Mouse (Mus musculus) spleen, postnatal 36 days (tissue): ENCODE results near the gene Tuba3a.

Source experiments
- DNase-seq, 2 experiments: peaks; one replicate each; pipeline ENCODE4 v3.0.0; 2022; ENCODE audit warnings: low spot score in 2 of 2, mixed read lengths in 1 of 2

The Tuba3a gene

GRCm38 (mm10) chr6:125266091-125266490, 19.8 kb downstream of the Tuba3a start:
- DNase-seq, result no peak

- peak; percentile 66 for DNase-seq
Measured at GRCm38 (mm10) chr6:125265239-125265638, 20.6 kb downstream of the Tuba3a start.

GRCm38 (mm10) chr6:125264219-125264618, 21.6 kb downstream of the Tuba3a start:
- DNase-seq, result no peak

- no peak for DNase-seq
Measured at GRCm38 (mm10) chr6:125260006-125260555, 25.8 kb downstream of the Tuba3a start.

GRCm38 (mm10) chr6:125256222-125256966, 29.4 kb downstream of the Tuba3a start:
- no peak for DNase-seq

GRCm38 (mm10) chr6:125255516-125256044, 30.3 kb downstream of the Tuba3a start:
- no peak for DNase-seq

GRCm38 (mm10) chr6:125253863-125254715, 31.8 kb downstream of the Tuba3a start:
- peak; percentile 54 to 61 for DNase-seq

- DNase-seq, result no peak
Measured at GRCm38 (mm10) chr6:125252711-125253110, 33.1 kb downstream of the Tuba3a start.

GRCm38 (mm10) chr6:125252285-125252684, 33.6 kb downstream of the Tuba3a start:
- no peak for DNase-seq

- no peak for DNase-seq
Measured at GRCm38 (mm10) chr6:125244551-125244950, 41.3 kb downstream of the Tuba3a start.

- DNase-seq, result peak; percentile 63 to 67
Measured at GRCm38 (mm10) chr6:125241566-125241965, 44.3 kb downstream of the Tuba3a start.

- no peak for DNase-seq
Measured at GRCm38 (mm10) chr6:125240617-125241016, 45.2 kb downstream of the Tuba3a start.

- no peak for DNase-seq
Measured at GRCm38 (mm10) chr6:125239547-125239946, 46.3 kb downstream of the Tuba3a start.

GRCm38 (mm10) chr6:125238396-125238795, 47.4 kb downstream of the Tuba3a start:
- no peak for DNase-seq

- no peak for DNase-seq
Measured at GRCm38 (mm10) chr6:125237421-125237820, 48.4 kb downstream of the Tuba3a start.

- DNase-seq, result peak; percentile 44 to 49
Measured at GRCm38 (mm10) chr6:125236782-125237181, 49.1 kb downstream of the Tuba3a start, which contains the start of gene Cd27. Cd27 (minus strand) TSS chr6:125237010.

- no peak for DNase-seq
Measured at GRCm38 (mm10) chr6:125236341-125236740, 49.5 kb downstream of the Tuba3a start.

- no peak for DNase-seq
Measured at GRCm38 (mm10) chr6:125234520-125234828, 51.4 kb downstream of the Tuba3a start.

- DNase-seq, result no peak
Measured at GRCm38 (mm10) chr6:125233816-125234519, 51.9 kb downstream of the Tuba3a start.

GRCm38 (mm10) chr6:125232516-125232915, 53.3 kb downstream of the Tuba3a start:
- no peak for DNase-seq

GRCm38 (mm10) chr6:125232045-125232437, 53.8 kb downstream of the Tuba3a start:
- no peak for DNase-seq
